Mouse (Mus musculus) cerebellum, postnatal 14 days (tissue): Measurements from ENCODE around the gene Irf2bp2.

Experiments used
- DNase-seq, 2 experiments: peaks; one replicate each; pipeline ENCODE4 v3.0.0; 2021; ENCODE audit warnings: mixed read lengths in 2 of 2

Irf2bp2 gene

GRCm38 (mm10) chr8:126586101-126586500 is 7.7 kb downstream of the Irf2bp2 start:
- DNase-seq, result no peak

DNA sequence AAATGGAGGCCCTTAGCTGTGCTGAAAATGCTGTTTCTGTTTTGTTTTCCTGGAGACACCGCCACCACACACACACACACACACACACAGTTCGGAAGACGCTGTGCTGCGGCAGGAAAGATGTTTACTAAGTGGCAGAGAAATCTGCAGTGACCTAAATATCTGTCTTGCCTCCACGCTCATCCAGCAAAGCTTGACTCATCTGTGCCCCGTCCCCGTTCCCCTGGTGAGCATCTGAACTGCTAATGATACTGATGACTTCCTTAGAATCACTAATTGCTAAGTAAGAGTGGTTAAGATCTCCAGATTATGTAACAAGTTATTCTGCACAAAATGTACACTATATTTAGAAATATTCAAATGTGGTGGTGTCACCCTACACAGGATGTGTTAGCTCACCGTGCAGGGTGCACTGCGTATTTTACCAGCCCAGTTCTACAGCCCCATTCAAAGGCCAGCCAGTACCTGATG is 8.2 kb downstream of the Irf2bp2 start:
- DNase-seq, result no peak

DNA sequence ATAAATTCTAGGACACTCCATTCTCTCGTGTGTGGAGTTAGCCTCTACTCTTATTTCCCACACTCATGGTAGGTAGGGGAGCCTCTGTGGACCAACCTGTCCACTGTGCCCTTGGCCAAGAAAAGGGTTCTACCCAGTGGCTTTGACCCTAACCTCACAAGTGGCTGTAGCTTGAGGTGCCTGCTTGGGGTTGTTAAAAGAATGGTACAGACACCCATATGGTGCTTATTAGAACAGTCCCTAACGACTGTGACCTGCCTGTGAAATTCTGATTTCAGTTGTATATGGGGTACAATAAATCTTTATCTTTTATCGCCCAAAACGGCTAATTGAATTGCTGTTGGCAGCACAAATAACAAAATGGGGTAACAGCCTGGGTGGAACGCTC is 8.9 kb downstream of the Irf2bp2 start:
- no peak for DNase-seq

GRCm38 (mm10) chr8:126583971-126584843 is 9.6 kb downstream of the Irf2bp2 start:
- DNase-seq, result peak; percentile 60 to 66

DNA sequence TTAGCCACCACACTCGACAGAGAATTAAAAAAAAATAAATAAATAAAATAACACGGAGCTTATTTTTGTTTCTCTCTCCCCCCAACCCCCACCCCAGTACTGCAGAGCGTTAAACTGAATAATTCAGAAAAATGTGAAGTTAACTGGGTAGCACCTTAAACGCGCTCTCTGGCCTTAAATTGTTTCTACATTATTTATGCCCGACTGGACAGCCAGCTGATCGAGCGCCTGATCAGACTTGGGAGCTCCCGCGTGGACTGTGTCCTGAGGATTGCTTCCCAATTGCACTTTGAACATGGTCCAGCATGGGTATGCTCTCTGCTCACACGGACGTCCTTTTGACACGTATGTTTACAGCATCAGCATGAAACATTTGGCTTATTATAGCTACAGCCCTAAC is 10.3 kb downstream of the Irf2bp2 start:
- peak in 1 of 2 experiments; percentile 41 for DNase-seq

DNA sequence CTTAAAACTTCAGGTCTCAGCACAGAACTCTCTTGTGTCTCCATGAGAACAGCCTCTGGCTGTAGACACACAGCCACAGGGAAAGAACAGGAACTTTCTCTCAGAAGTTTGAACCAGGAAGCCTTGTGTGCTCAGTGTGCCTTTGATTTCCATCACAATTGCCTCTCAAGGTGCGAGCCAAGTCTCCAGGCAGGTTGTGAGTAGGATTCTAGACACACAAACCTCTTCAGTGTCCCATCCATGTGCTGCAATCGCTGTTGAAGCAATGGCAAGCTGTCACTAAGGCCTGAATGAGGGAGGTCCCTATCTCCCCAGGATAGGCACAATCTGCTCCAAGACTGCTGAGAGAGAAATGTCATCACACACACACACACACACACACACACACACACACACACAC is 10.8 kb downstream of the Irf2bp2 start:
- DNase-seq, result no peak

DNA sequence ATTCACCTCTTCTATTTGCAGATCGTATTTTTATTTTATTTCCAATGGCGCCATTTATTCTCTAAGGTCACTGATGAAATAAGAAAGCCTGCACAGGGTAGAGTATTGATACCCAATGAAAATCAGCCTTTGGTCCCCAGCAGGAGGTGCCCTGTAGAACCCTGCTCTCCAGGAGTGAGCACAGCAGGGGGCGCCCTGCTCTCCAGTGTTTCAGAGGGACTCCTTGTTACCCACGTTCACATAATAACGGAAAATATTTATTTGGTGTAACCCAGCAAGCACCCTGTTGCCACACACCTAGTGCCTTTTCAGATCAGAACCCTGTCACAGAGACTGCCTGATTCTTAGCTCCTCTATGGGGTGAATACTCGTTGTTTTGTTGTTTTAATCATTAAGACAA is 11.3 kb downstream of the Irf2bp2 start:
- DNase-seq, result peak; percentile 47 to 61

GRCm38 (mm10) chr8:126581662-126582061 is 12.1 kb downstream of the Irf2bp2 start:
- no peak for DNase-seq

GRCm38 (mm10) chr8:126580826-126581225 is 13.0 kb downstream of the Irf2bp2 start:
- no peak for DNase-seq

DNA sequence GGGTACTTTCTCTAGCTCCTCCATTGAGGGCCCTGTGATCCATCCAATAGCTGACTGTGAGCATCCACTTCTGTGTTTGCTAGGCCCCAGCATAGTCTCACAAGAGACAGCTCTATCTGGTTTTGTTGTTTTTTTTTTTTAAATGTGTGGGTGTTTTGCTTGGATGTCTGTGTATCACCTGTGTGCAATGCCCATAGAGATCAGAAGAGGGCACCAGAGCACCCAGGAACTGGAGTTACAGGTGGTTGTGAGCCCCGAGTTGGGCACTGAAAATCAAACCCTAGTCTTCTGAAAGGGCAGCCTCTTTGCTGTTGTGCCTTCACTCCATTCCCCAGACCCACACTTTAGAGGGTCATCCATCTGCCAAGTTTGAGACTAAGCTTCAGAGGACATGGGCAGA is 13.7 kb downstream of the Irf2bp2 start:
- no peak for DNase-seq

DNA sequence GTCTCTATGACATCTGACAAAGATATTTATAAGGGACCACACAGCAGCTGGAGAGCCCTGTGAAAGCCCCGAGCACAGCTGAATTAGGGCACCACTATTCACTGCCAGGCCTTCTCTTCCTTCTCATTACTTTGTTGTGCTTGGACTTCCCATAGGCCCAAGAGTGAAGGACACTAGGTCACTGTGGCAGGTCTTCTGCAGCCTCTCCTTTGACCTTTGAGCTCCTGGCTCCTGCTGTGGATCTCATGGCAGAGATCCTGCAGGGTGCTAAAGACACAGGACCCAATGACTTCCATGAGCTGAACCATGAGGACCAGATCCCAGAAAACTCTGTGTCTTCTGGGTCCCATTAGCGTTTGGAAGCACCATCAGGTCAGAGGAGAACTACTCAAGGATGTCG is 15.1 kb downstream of the Irf2bp2 start:
- DNase-seq, result no peak

GRCm38 (mm10) chr8:126576919-126577318 is 16.9 kb downstream of the Irf2bp2 start:
- DNase-seq, result no peak

DNA sequence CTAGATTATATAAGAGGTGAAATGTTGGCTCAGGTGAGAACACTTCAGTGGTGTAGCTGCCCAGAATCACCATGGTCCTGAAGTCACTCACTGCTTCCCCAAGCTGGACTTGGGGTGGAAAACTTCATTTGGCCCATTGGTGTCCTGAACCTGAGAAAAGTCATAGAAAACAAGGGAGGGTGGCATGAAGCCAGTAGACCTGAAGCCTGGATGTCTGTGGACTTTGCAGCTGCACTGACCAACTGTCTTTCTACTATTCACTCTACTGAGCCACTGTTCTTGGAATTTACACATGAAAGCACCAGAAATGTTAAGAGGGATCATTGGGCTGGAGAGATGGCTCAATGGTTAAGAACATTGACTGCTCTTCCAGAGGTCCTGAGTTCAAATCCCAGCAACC is 17.7 kb downstream of the Irf2bp2 start:
- DNase-seq, result no peak

- DNase-seq, result no peak
These were observed 18.7 kb downstream of the Irf2bp2 start for GRCm38 (mm10) chr8:126574882-126575637.

DNA sequence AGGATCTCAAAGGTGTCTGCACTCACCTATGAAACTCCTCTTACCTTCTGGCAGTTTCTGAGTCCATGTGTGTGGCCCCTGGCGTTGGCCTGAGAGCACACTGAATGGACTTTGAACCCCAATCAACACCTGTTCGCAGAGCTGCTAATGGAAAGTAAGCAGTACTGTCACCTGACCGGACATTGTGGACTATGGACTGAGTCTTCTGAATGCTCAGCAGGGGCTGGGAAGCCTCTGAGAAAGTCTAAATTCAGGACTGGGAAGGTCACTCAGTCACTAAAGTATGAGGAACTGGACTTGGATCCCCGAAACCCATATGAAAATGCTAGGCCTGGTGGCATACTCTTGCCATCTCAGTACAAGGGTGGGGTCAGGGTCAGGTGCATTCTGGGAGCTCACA is 19.9 kb downstream of the Irf2bp2 start:
- DNase-seq, result no peak

DNA sequence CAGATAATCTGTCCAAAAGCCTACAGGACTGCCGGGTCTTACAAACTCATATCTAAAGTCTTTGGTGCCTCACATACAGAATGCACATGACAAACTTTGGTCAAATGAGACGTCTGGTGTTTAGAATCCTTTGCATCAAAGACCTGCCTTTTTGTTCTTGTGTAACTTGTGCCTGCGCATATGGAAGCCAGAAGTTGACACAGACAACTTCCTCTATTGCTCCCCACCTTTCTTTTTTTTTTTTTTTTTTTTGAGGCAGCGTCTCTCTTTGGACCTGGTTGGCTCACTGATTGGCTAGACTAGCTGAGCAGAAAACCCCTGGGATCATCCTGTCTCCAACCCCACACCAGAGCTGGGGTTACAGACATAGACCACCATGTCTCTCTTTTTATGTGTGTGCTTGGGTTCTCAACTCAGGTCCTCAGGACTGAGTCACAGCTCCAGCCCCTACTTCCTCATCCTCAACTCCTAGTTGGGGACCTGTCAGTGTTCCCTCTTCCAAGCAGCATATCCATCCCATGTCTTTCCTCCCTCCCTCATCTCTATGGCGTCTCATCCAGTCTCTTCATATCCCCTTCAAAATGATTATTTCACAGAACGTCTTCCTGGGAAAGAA is 20.6 kb downstream of the Irf2bp2 start:
- no peak for DNase-seq

GRCm38 (mm10) chr8:126571065-126571660 is 22.6 kb downstream of the Irf2bp2 start:
- no peak for DNase-seq

DNA sequence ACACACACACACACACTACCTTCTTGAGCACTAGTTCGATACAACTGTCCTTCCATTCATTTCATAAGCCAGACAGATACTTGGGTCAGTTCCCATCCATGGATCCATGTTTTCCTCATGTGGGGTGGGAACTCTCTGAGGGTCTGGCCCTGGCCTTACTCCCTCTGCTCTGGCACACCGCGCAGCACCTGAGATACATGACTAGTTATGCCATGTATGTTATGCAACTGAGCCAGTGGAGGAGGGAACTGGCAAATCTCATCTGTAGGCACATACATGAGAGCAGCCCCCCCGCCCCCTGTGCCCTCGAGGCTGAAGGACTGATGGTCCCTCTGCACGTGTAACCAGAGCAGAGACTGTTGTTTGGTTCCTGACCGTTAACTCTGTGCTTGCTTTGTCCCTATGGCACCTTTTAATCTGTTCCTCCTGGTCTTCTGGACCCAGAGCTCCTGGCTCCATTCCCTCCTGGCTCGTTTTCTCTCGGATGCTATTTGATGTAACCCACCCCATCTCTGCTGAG is 23.2 kb downstream of the Irf2bp2 start:
- DNase-seq, result no peak

DNA sequence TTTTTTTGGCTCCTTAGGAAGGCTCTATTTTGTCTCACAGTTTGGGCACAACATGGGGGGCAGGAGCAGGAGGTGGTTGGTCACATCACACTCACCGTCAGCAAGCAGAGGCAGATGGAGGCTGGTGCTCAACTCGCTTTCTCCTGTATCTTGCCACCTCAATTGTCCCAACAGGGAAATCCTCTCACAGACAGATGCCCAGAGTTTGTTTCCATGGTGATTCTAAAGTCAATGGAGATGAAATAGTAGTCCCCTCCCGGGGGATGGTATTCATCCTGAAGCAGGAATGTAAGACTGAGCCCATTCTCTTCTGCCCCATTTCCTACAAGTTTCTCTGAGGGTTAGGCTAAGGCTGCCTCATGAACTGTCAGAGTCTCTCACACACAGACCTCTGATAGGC is 23.7 kb downstream of the Irf2bp2 start:
- DNase-seq, result no peak

DNA sequence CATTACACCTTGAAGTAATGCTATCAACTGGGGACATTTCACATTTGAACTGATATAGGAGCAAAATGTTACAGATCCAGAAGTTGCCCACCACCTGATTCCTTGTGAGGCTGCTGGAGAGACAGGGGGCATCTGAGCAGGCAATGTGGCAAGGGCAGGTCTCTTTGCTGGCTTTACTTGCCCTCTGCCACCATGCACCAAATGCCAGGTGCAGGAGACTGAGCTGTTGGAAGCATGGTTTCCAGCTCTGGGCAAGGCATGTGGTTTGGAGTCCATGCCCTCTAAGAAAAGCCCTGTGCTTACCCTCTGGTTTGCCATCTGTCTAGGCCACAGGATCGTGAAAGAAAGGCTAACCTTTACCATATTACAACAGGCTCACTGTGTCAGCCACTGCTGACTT is 24.1 kb downstream of the Irf2bp2 start:
- no peak for DNase-seq

DNA sequence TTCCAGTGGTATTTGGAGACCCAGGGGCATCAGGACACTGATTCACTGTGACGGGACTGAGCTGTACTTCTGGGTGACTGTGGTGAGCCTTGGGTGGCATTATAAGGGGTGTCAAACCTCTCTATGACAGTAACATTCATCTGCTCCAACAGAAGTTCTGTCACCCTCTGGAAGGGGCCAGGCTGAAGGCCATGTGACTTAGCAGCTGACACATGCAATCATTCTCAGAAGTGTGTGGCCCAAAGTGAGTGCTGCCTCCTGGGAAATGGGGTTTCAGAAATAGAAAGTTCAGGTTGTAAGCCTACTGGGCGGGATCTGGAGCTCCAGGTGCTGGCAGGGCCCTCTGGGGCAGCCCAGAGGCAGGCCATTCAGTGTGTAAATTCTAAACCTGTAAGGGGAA is 26.1 kb downstream of the Irf2bp2 start:
- DNase-seq, result no peak

- DNase-seq, result peak in 1 of 2 experiments; percentile 30
These were observed 27.2 kb downstream of the Irf2bp2 start for GRCm38 (mm10) chr8:126566446-126567062.
